Mouse (Mus musculus) MEL (cell line): ENCODE data around the gene Clca2. TPM values are rescaled to one million over a fixed set of nuclear protein-coding genes. Genes with fewer than 3 reads are reported as not detected.

Experiments used
- DNase-seq: peaks from one replicate; pipeline ENCODE4 v3.0.0; 2011; ENCODE audit warnings: low read depth, low spot score
- H3K27ac ChIP-seq: 2 replicates; pipeline ENCODE4 v1.5.1; 2012; ENCODE audit warnings: low read depth, mild to moderate bottlenecking, control low read depth, low read length, moderate library complexity; ENCODE audit not compliant: control insufficient read depth
- H3K27me3 ChIP-seq, 2 experiments: fragments of 150-350 bp in 1 of 2; sonication (generic) in 1 of 2; 2 replicates each; pipeline ENCODE4 v1.6.1; 2012; ENCODE audit warnings: low read length in 2 of 2, mild to moderate bottlenecking in 2 of 2, improper control_type of control experiment in 1 of 2, moderate library complexity in 1 of 2; ENCODE audit not compliant: insufficient read depth in 2 of 2, control insufficient read depth in 1 of 2
- H3K36me3 ChIP-seq, 2 experiments: 2 replicates each; pipeline ENCODE4 v1.6.1; 2012 to 2014; ENCODE audit warnings: low read length in 2 of 2, improper control_type of control experiment in 1 of 2, inconsistent platforms in 1 of 2, mild to moderate bottlenecking in 1 of 2; ENCODE audit not compliant: insufficient read depth in 2 of 2, control insufficient read depth in 1 of 2
- H3K4me1 ChIP-seq, 2 experiments: fragments of 150-350 bp in 1 of 2; sonication (generic) in 1 of 2; 2 replicates each; pipeline ENCODE4 v1.6.1; 2012; ENCODE audit warnings: low read length in 2 of 2, improper control_type of control experiment in 1 of 2, mild to moderate bottlenecking in 1 of 2; ENCODE audit not compliant: insufficient read depth in 2 of 2, control insufficient read depth in 1 of 2
- H3K4me3 ChIP-seq, 2 experiments: fragments of 150-350 bp in 1 of 2; sonication (generic) in 1 of 2; 2 replicates each; pipeline ENCODE4 v1.5.1; 2012; ENCODE audit warnings: low read depth in 2 of 2, low read length in 2 of 2, mild to moderate bottlenecking in 2 of 2, moderate library complexity in 2 of 2, control low read depth in 1 of 2, improper control_type of control experiment in 1 of 2; ENCODE audit not compliant: control insufficient read depth in 1 of 2, insufficient read depth in 1 of 2
- H3K79me2 ChIP-seq: 2 replicates; pipeline ENCODE4 v1.6.1; 2012; ENCODE audit warnings: mild to moderate bottlenecking, low read length, moderate library complexity; ENCODE audit not compliant: control insufficient read depth, poor library complexity, insufficient read depth
- H3K9ac ChIP-seq: 2 replicates; pipeline ENCODE4 v1.6.1; 2012; ENCODE audit warnings: low read depth, mild to moderate bottlenecking, control low read depth, low read length, moderate library complexity; ENCODE audit not compliant: control insufficient read depth, poor library complexity, severe bottlenecking
- H3K9me3 ChIP-seq: fragments of 150-350 bp; sonication (generic); replicated peaks from 2 replicates; pipeline ENCODE4 v1.6.1; 2012; ENCODE audit warnings: mild to moderate bottlenecking, low read length, improper control_type of control experiment, moderate library complexity; ENCODE audit not compliant: insufficient read depth
- BHLHE40 ChIP-seq: IDR thresholded peaks from 2 replicates; pipeline ENCODE4 v1.6.1; 2012; ENCODE audit warnings: low read depth, mild to moderate bottlenecking, inconsistent platforms, low read length, improper control_type of control experiment, borderline replicate concordance
- CHD1 ChIP-seq: IDR thresholded peaks from 2 replicates; pipeline ENCODE4 v1.6.1; 2012; ENCODE audit warnings: low read depth, mild to moderate bottlenecking, inconsistent platforms, low read length, improper control_type of control experiment
- CHD2 ChIP-seq: IDR thresholded peaks from 2 replicates; pipeline ENCODE4 v1.6.1; 2011; ENCODE audit warnings: low read length, improper control_type of control experiment
- CTCF ChIP-seq, 3 experiments: IDR thresholded peaks in 2 of 3; conservative IDR thresholded peaks in 1 of 3; 2 replicates each; pipeline ENCODE4 v1.5.1; 2011 to 2012; ENCODE audit warnings: low read length in 3 of 3, low read depth in 2 of 3, mild to moderate bottlenecking in 2 of 3, improper control_type of control experiment in 1 of 3, inconsistent platforms in 1 of 3, mixed read lengths in 1 of 3, moderate library complexity in 1 of 3; ENCODE audit not compliant: control insufficient read depth in 1 of 3, insufficient read depth in 1 of 3, poor library complexity in 1 of 3, severe bottlenecking in 1 of 3
- E2F4 ChIP-seq: IDR thresholded peaks from 2 replicates; pipeline ENCODE4 v1.6.1; 2011; ENCODE audit warnings: low read depth, low read length, improper control_type of control experiment, borderline replicate concordance
- ELF1 ChIP-seq: IDR thresholded peaks from 2 replicates; pipeline ENCODE4 v1.6.1; 2014; ENCODE audit warnings: low read depth, mild to moderate bottlenecking, inconsistent platforms, low read length, improper control_type of control experiment, moderate library complexity
- EP300 ChIP-seq, 2 experiments: IDR thresholded peaks; 2 replicates each; pipeline ENCODE4 v1.6.1; 2011; ENCODE audit warnings: improper control_type of control experiment in 2 of 2, low read length in 2 of 2, low read depth in 1 of 2, mild to moderate bottlenecking in 1 of 2
- ETS1 ChIP-seq: IDR thresholded peaks from 2 replicates; pipeline ENCODE4 v1.6.1; 2012; ENCODE audit warnings: low read depth, mild to moderate bottlenecking, inconsistent platforms, low read length, improper control_type of control experiment, moderate library complexity
- GABPA ChIP-seq: IDR thresholded peaks from 2 replicates; pipeline ENCODE4 v1.6.1; 2012; ENCODE audit warnings: low read depth, mild to moderate bottlenecking, inconsistent platforms, low read length, improper control_type of control experiment, moderate library complexity
- HCFC1 ChIP-seq: IDR thresholded peaks from 2 replicates; pipeline ENCODE4 v1.6.1; 2012; ENCODE audit warnings: low read depth, mild to moderate bottlenecking, inconsistent platforms, low read length, improper control_type of control experiment, moderate library complexity
- JUND ChIP-seq: IDR thresholded peaks from 2 replicates; pipeline ENCODE4 v1.6.1; 2011; ENCODE audit warnings: low read depth, mild to moderate bottlenecking, improper control_type of control experiment, low read length
- KAT2A ChIP-seq: conservative IDR thresholded peaks from 2 replicates; pipeline ENCODE4 v1.6.1; 2012; ENCODE audit warnings: low read depth, low read length, improper control_type of control experiment, inconsistent platforms
- MAFK ChIP-seq: IDR thresholded peaks from 2 replicates; pipeline ENCODE4 v1.6.1; 2011; ENCODE audit warnings: low read depth, mild to moderate bottlenecking, low read length, improper control_type of control experiment, borderline replicate concordance
- MEF2A ChIP-seq: IDR thresholded peaks from 2 replicates; pipeline ENCODE4 v1.6.1; 2014; ENCODE audit warnings: low read depth, mild to moderate bottlenecking, inconsistent platforms, low read length, improper control_type of control experiment; ENCODE audit not compliant: poor library complexity, insufficient replicate concordance, severe bottlenecking; ENCODE audit errors: extremely low read depth
- MYB ChIP-seq: IDR thresholded peaks from 2 replicates; pipeline ENCODE4 v1.6.1; 2011; ENCODE audit warnings: mild to moderate bottlenecking, low read depth, low read length, improper control_type of control experiment
- MYC ChIP-seq: IDR thresholded peaks from 2 replicates; pipeline ENCODE4 v1.6.1; 2011; ENCODE audit warnings: low read depth, mild to moderate bottlenecking, low read length, improper control_type of control experiment, moderate library complexity
- POLR2AphosphoS2 ChIP-seq: IDR thresholded peaks from 2 replicates; pipeline ENCODE4 v1.6.1; 2011; ENCODE audit warnings: low read length, improper control_type of control experiment
- RAD21 ChIP-seq: IDR thresholded peaks from 2 replicates; pipeline ENCODE4 v1.6.1; 2011; ENCODE audit warnings: mild to moderate bottlenecking, low read depth, low read length, improper control_type of control experiment
- RCOR1 ChIP-seq: IDR thresholded peaks from 2 replicates; pipeline ENCODE4 v1.6.1; 2012; ENCODE audit warnings: low read depth, mild to moderate bottlenecking, inconsistent platforms, low read length, improper control_type of control experiment
- SIN3A ChIP-seq: IDR thresholded peaks from 2 replicates; pipeline ENCODE4 v1.6.1; 2012; ENCODE audit warnings: low read length, improper control_type of control experiment, inconsistent platforms
- SMC3 ChIP-seq: IDR thresholded peaks from 2 replicates; pipeline ENCODE4 v1.6.1; 2011; ENCODE audit warnings: low read depth, low read length, improper control_type of control experiment
- TBP ChIP-seq: IDR thresholded peaks from 2 replicates; pipeline ENCODE4 v1.8.0; 2011; ENCODE audit warnings: low read depth, low read length, improper control_type of control experiment
- UBTF ChIP-seq: IDR thresholded peaks from 2 replicates; pipeline ENCODE4 v1.6.1; 2012; ENCODE audit warnings: low read depth, mild to moderate bottlenecking, inconsistent platforms, low read length, improper control_type of control experiment, moderate library complexity, borderline replicate concordance; ENCODE audit not compliant: insufficient read depth
- USF1 ChIP-seq: IDR thresholded peaks from 2 replicates; pipeline ENCODE4 v1.6.1; 2014; ENCODE audit warnings: low read depth, mild to moderate bottlenecking, inconsistent platforms, low read length, improper control_type of control experiment, moderate library complexity
- ZC3H11A ChIP-seq: IDR thresholded peaks from 2 replicates; pipeline ENCODE4 v1.6.1; 2012; ENCODE audit warnings: low read depth, mild to moderate bottlenecking, inconsistent platforms, low read length, improper control_type of control experiment
- ZMIZ1 ChIP-seq: IDR thresholded peaks from 2 replicates; pipeline ENCODE4 v1.6.1; 2012; ENCODE audit warnings: low read depth, mild to moderate bottlenecking, inconsistent platforms, low read length, improper control_type of control experiment, moderate library complexity
- ZNF384 ChIP-seq: IDR thresholded peaks from 2 replicates; pipeline ENCODE4 v1.6.1; 2012; ENCODE audit warnings: low read depth, mild to moderate bottlenecking, inconsistent platforms, low read length, improper control_type of control experiment
- polyA plus RNA-seq, 2 experiments: library from polyadenylated mRNA; stranded (reverse) in 1 of 2; unstranded in 1 of 2; fragments of >175 nt in 1 of 2; fragments of >200 nt in 1 of 2; gene quantifications; 2 replicates each; pipeline versions ENCODE4 v1.2.1 to v1.2.4; 2012; ENCODE audit warnings: low replicate concordance in 2 of 2, low read depth in 1 of 2; ENCODE audit not compliant: insufficient read length in 2 of 2, insufficient read depth in 1 of 2, missing spikeins in 1 of 2
- total RNA-seq: library from RNA; depleted of rRNA; stranded (reverse); fragments of 300-350 nt; gene quantifications from 2 replicates; pipeline ENCODE4 v1.2.3, GENCODE M21; 2012

The Clca2 gene
- total and polyA plus RNA-seq, 3 experiments = not detected

DNA sequence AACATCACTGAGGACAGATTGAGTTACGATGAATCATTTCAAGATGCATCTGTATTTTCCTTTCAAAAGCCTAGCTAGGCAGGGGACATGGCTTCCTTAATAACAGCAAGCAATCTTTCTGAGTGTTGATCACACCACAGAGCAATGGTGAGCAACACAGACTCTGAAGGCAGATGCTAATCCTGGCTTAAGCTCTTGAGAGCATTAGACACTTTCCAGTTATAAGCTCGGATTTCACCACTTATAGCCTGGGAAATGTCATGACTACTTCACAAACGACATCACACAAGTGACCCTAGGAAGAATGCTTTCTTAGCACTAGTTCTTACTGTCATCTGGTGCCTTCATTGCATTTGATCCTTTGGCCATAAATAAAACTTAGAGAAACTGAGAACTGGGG, 71.2 kb downstream of the Clca2 start:
- TF ChIP-seq MYB (no peak), ZNF384 (no peak), POLR2AphosphoS2 (no peak), USF1 (no peak)
- H3K36me3 ChIP-seq = no peaks in the 10 kb centered on the region
- no peak overlapping the region for H3K4me3 ChIP-seq
- no peak overlapping the region for H3K9ac ChIP-seq
- H3K27me3 ChIP-seq = peaks cover 2% of the 10 kb centered on the region in 2 experiments; a peak in 2 of 4 replicates
- no peaks in the 10 kb centered on the region for H3K79me2 ChIP-seq
- H3K27ac ChIP-seq = no peak overlapping the region
- no peak for DNase-seq
- no peaks in the 10 kb centered on the region for H3K9me3 ChIP-seq
- H3K4me1 ChIP-seq = no peaks in the 10 kb centered on the region

GRCm38 (mm10) chr3:145026750-145027149, 72.5 kb downstream of the Clca2 start:
- H3K4me3 ChIP-seq = no peak overlapping the region
- H3K27ac ChIP-seq = no peak overlapping the region
- DNase-seq = peak; percentile 69
- no peaks in the 10 kb centered on the region for H3K4me1 ChIP-seq
- H3K36me3 ChIP-seq = no peaks in the 10 kb centered on the region
- H3K9me3 ChIP-seq = no peaks in the 10 kb centered on the region
- peak; percentile 40; the same call in 1 of the 2 replicates for TF ChIP-seq ELF1
- no peak for TF ChIP-seq KAT2A
- no peak for TF ChIP-seq HCFC1
- no peak for TF ChIP-seq ETS1
- TF ChIP-seq E2F4 = no peak
- TF ChIP-seq ZC3H11A = peak; percentile 90
- TF ChIP-seq CTCF (IDR thresholded peaks at IDR 0.05 in 2 of 3, conservative IDR thresholded peaks at IDR 0.05 in 1 of 3; ENCODE audit: control insufficient read depth in 1 of 3, insufficient read depth in 1 of 3, low read depth in 2 of 3, low read length in 3 of 3, poor library complexity in 1 of 3, severe bottlenecking in 1 of 3) = peak; percentile 84 to 96 (median 94)
- TF ChIP-seq SIN3A = no peak
- peak; percentile 47; the same call in 1 of the 2 replicates for TF ChIP-seq BHLHE40
- peak; percentile 88 for TF ChIP-seq RAD21
- no peak for TF ChIP-seq JUND
- TF ChIP-seq CHD1 = no peak
- TF ChIP-seq MYC = no peak
- TF ChIP-seq EP300 (IDR thresholded peaks at IDR 0.05; ENCODE audit: low read depth in 1 of 2, low read length in 2 of 2) = no peak
- no peak for TF ChIP-seq TBP
- TF ChIP-seq GABPA = no peak
- no peak for TF ChIP-seq UBTF
- no peak for TF ChIP-seq ZNF384
- TF ChIP-seq MEF2A = no peak
- peak; percentile 98 for TF ChIP-seq SMC3
- TF ChIP-seq MAFK = peak; percentile 94
- no peak for TF ChIP-seq CHD2
- TF ChIP-seq RCOR1 = no peak
- TF ChIP-seq ZMIZ1 = no peak
- no peaks in the 10 kb centered on the region for H3K79me2 ChIP-seq
- H3K9ac ChIP-seq = no peak overlapping the region
- H3K27me3 ChIP-seq = peaks cover 2% of the 10 kb centered on the region in 2 experiments; a peak in 2 of 4 replicates
